Mouse (Mus musculus) lung, postnatal 4 days (tissue): ENCODE data around the gene Prpf39.

ENCODE experiments used
- DNase-seq, 2 experiments: peaks; one replicate each; pipeline ENCODE4 v3.0.0; 2021

Gene Prpf39

GRCm38 (mm10) chr12:65036190-65036870 lies at the start of gene Prpf39:
Gene Prpf39, plus strand, starts transcription at chr12:65036333.
- peak; percentile 92 to 95 for DNase-seq

GRCm38 (mm10) chr12:65007725-65008124 lies 28.4 kb upstream of the Prpf39 start:
- DNase-seq: no peak

DNA sequence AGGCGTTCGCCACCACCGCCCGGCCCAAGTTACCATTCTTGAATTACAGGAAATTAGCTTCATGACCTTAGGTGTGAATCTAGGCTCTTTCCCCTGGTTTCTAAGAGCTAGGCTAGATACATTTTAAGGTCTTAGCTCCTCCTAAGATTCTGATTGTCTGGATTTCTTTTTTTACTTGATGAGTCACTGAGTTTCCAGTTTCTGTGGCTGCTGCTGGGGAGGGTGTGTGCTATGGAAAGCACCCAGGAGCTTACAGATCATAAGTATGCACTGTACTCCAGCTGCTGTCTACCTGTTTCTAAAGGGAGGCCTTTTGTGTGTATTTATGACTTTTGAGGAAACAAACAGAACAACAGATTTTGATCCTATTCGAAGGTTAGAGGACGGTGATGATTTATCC lies 13.3 kb upstream of the Prpf39 start:
- DNase-seq: no peak

GRCm38 (mm10) chr12:65035839-65036189 lies 319 bp upstream of the Prpf39 start:
- DNase-seq: no peak

DNA sequence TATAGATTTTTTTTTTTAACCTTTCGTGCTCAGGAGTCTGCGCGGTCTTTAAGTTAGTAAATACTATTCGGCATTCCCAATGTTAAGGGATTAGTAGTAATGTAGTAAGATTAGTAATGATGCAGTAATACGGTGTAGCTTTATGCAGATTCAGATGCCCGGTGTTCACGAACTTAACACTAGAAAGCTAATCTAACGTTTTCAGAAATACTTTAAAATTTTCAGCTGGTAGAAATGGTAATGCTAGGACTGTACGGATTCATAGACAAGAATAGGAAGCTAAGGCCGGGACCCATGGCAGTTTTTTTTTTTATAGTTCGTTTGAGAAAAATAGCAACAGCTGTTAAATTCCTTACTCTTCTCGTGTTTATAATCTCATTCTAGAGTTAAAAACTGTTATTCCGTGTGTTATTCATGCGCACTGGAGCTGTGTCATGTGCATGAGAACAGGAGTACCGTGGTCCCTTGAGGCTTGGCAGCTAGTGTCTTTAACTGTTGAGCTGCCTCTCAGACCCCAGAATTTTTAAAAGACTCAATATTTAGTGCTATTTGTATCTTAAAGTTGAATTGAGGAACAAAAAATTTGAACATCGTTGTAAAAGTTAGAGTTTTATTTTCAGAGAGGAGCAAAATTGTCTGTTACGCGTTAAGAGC lies 886 bp downstream of the Prpf39 start:
- no peak for DNase-seq

GRCm38 (mm10) chr12:65037546-65037937 lies 1.4 kb downstream of the Prpf39 start:
- no peak for DNase-seq

DNA sequence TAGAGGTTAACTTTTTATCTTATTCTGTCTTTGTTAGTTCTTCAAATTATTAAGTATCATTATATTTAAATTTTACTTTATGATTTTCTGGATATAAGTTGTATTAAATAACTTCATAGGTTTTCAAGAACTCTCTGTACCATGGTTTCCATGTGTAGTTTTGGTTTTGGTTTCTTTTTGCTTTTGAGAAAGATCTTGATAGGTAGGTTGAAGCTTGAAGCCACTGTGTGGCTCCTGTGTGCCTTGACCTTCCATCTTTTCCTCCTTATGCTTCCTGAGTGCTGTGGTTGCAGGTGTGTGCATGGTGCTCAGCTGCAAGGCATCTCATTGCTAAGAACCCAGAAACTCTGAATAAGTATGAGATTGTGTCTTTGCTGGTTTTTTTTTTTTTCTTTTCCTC lies 12.7 kb downstream of the Prpf39 start:
- DNase-seq: no peak

GRCm38 (mm10) chr12:65058203-65058602 lies 22.1 kb downstream of the Prpf39 start:
- no peak for DNase-seq

- DNase-seq: no peak
These were observed 24.9 kb downstream of the Prpf39 start for GRCm38 (mm10) chr12:65061082-65061481.

DNA sequence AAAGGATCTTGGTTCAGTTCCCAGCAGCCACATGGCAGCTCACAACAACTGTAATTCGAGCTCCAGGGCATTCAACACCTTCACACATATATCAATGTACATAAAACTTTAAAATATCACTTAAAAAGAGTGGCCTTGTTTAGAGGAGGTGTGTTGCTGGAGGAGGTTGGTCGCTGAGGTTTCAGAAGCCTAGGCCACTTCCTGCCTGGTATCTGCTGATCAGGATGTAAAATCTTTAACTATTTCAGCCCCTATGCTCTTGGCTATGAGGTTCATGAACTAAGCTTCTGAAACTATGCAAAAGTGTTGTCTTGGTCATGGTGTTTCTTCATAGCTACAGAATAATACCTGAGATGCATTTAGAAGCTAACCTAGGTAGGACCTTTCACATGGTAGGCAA lies 29.1 kb downstream of the Prpf39 start:
- DNase-seq: no peak

DNA sequence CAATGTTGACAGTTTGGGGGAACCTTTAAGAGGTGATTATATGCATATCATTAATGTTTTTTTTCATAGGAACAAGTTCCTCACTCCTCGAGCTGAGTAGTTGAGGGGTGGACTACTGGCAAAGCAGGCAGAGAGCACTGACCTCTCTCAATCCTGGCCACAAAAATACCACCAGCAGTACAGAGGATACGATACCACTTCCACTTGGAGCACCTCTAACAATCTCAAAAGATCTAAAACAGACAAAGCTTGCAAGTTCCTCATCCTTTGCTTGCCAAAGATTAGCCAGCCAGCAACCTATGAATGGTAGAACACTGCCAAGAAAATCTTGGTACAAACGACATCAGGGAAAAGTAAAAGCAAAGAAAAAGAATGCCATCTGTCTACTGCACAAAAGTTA lies 30.1 kb downstream of the Prpf39 start:
- DNase-seq: no peak

DNA sequence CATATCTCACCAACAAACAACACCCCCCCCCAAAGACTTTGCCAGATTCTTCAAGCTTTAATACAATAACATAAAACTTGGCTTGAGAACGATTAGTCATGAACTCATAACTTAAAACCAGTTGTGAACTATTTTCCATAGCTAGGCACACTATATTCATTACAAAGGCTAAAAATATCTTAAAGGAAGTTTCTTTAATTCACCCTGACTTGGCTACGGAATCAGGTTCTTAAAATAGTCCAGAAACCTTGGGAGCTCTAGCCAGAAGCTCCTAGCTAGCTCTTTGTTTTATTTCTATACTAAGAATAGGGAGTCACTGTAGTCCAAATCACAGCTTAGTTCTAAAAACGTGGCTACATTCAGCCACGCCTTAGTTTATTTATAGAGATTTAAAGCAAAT lies 32.3 kb downstream of the Prpf39 start:
- DNase-seq: no peak

GRCm38 (mm10) chr12:65072911-65073610 lies 36.9 kb downstream of the Prpf39 start:
- DNase-seq: no peak

DNA sequence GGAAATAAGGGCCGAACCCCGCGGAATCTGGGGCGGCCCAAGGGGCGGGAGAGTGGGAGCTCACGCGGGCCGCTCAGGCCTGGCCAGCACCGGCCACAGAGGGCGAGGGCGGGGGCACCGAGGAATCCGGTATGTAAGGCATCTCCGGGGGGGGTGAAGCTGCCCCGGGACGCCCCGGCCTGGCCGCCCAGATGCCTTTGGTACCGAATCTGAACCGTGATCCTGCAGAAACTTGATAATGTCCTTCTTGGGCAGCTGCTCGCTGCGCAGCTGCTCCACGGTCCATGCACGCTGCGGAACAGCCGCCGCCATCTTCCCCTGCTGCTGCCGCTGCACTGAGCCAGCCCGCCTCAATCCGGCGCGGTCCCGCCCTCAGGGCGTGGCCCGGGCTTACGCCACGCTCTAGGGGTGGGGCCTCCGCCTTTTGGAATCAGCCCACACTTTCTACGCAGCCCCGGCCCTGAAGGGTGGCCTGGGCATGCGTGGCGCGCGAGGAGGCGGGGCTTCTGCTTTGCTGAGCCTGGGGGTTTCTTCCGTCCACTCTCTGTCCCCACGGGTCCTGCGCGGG lies 37.6 kb downstream of the Prpf39 start, which contains the start of gene Fkbp3:
Gene Fkbp3 (minus strand): TSS at position 397 of the 568 bp plus-strand sequence.
- peak; percentile 98 for DNase-seq

- DNase-seq: no peak
These were observed 38.5 kb downstream of the Prpf39 start for GRCm38 (mm10) chr12:65074651-65075050.

DNA sequence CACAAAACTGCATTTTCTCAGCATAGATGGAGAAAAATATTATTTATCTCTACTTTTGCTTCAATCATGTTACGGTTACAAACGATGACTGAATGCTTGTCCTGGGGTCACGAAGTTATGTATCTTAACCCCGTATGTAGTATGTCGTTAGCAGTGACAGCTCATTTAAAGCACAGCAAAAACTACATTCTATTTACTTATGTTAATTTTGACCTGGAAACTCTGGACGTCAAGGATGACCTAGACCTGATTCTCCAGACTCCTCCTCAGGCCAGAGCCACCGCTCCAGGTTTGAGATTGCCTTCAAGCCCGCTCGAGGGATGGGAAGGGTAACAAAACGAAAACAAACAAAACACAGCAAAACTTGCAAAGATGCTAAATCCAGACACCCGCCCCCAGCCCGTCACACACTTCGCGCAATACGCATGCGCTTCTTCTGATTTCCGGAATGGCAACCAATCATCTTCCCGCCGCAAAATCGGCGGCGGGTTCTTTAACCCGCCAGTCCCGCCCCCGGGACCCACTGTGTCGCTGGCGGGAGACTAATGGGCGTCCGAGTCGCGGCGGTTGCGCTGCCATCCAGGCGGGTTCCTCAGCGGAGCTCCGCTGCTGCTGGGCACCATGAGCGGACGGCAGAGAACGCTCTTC lies 39.1 kb downstream of the Prpf39 start, which contains the start of gene Fancm:
Gene Fancm (plus strand): TSS at position 519 of the 648 bp plus-strand sequence.
- DNase-seq: peak; percentile 92

- DNase-seq: no peak
These were observed 39.7 kb downstream of the Prpf39 start for GRCm38 (mm10) chr12:65075733-65076310.

- DNase-seq: no peak
These were observed 40.8 kb downstream of the Prpf39 start for GRCm38 (mm10) chr12:65076906-65077305.

GRCm38 (mm10) chr12:65108746-65109145 lies 72.6 kb downstream of the Prpf39 start:
- DNase-seq: no peak

GRCm38 (mm10) chr12:65111503-65111902 lies 75.4 kb downstream of the Prpf39 start:
- no peak for DNase-seq

DNA sequence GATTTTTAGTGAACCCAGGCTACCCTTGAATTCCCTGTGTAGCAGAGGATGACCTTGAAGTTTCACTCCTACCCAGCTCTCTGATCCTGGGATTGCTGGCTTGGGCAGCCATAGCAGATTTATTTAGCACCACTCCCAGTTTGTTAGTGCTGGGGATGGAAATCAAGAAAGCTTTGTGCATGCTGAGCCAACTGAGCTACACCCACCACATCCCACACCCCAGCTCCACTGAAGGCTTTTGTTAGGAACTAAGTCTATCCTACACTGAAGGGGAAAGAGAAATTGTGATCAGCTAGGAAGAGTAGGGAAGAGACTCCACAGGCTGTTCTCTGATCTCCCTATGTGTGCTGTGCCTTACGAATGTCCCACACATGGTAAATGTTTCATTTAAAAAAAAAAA lies 76.7 kb downstream of the Prpf39 start:
- no peak for DNase-seq
